Mouse (Mus musculus): ENCODE data around the gene Tifab. TPM values are rescaled to one million over a fixed set of nuclear protein-coding genes. Genes with fewer than 3 reads are reported as not detected.

Gene Tifab
- total RNA-seq (2014; rRNA removed) (1.1 and 1.2 TPM in 2 replicates), polyA plus RNA-seq (2012; rRNA removed) (1.0 and 1.9 TPM in 2 replicates)

GRCm38 (mm10) chr13:56178416-56179035, at the start of gene Tifab:
Tifab (minus strand) TSS chr13:56178885.
- DNase-seq (ENCODE audit: extremely low read depth, low read depth, low spot score) = peak; percentile 19
- TF ChIP-seq POLR2A (IDR thresholded peaks at IDR 0.05; ENCODE audit: extremely low read depth, insufficient read depth, low read length) (no peak), CTCF (IDR thresholded peaks at IDR 0.05; ENCODE audit: low read depth, low read length) (no peak)
- Histone ChIP-seq H3K36me3 (ENCODE audit: control insufficient read depth, insufficient read depth, low read length) (no peaks in the 10 kb centered on the region), H3K9ac (ENCODE audit: low read depth, low read length) (peak within 1 kb of the TSS; percentile 30; the same call in 1 of the 2 replicates), H3K79me2 (ENCODE audit: control insufficient read depth, insufficient read depth, low read length) (no peaks in the 10 kb centered on the region), H3K4me1 (ENCODE audit: control insufficient read depth, insufficient read depth, low read length) (no peaks in the 10 kb centered on the region), H3K27me3 (ENCODE audit: control insufficient read depth, insufficient read depth, low read length) (no peaks in the 10 kb centered on the region), H3K27ac (replicated peaks; ENCODE audit: insufficient read depth, low read depth, low read length) (peak within 1 kb of the TSS; percentile 49), H3K4me3 (ENCODE audit: insufficient read depth, low read depth, low read length) (peak within 1 kb of the TSS; percentile 52)
- WGBS = 85% methylated on average over 16 of the region's 16 CpGs

- DNase-seq (ENCODE audit: extremely low read depth, low read depth, low spot score) = peak; percentile 13
- Histone ChIP-seq H3K27ac (replicated peaks; ENCODE audit: insufficient read depth, low read depth, low read length) (no peak overlapping the region), H3K27me3 (ENCODE audit: control insufficient read depth, insufficient read depth, low read length) (peaks cover 11% of the 10 kb centered on the region; the same call in 1 of the 2 replicates), H3K4me3 (ENCODE audit: insufficient read depth, low read depth, low read length) (no peak overlapping the region), H3K9ac (ENCODE audit: low read depth, low read length) (no peak overlapping the region), H3K79me2 (ENCODE audit: control insufficient read depth, insufficient read depth, low read length) (no peaks in the 10 kb centered on the region), H3K36me3 (ENCODE audit: control insufficient read depth, insufficient read depth, low read length) (no peaks in the 10 kb centered on the region), H3K4me1 (ENCODE audit: control insufficient read depth, insufficient read depth, low read length) (no peaks in the 10 kb centered on the region)
- WGBS = 20% methylated on average over 10 of the region's 10 CpGs
- no peak for TF ChIP-seq CTCF (IDR thresholded peaks at IDR 0.05; ENCODE audit: low read depth, low read length)
- no peak for TF ChIP-seq POLR2A (IDR thresholded peaks at IDR 0.05; ENCODE audit: extremely low read depth, insufficient read depth, low read length)
Observed at GRCm38 (mm10) chr13:56226175-56226954, 47.7 kb upstream of the Tifab start.

GRCm38 (mm10) chr13:56223625-56224024, 44.9 kb upstream of the Tifab start:
- no peak overlapping the region for H3K4me3 ChIP-seq (ENCODE audit: insufficient read depth, low read depth, low read length)
- H3K27ac ChIP-seq (replicated peaks; ENCODE audit: insufficient read depth, low read depth, low read length) = no peak overlapping the region
- no peaks in the 10 kb centered on the region for H3K36me3 ChIP-seq (ENCODE audit: control insufficient read depth, insufficient read depth, low read length)
- no peaks in the 10 kb centered on the region for H3K79me2 ChIP-seq (ENCODE audit: control insufficient read depth, insufficient read depth, low read length)
- no peak for DNase-seq (ENCODE audit: extremely low read depth, low read depth, low spot score)
- WGBS = 12% methylated on average over 21 of the region's 21 CpGs
- H3K4me1 ChIP-seq (ENCODE audit: control insufficient read depth, insufficient read depth, low read length) = no peaks in the 10 kb centered on the region
- H3K9ac ChIP-seq (ENCODE audit: low read depth, low read length) = no peak overlapping the region
- peaks cover 15% of the 10 kb centered on the region; the same call in 1 of the 2 replicates for H3K27me3 ChIP-seq (ENCODE audit: control insufficient read depth, insufficient read depth, low read length)
- no peak for TF ChIP-seq POLR2A (IDR thresholded peaks at IDR 0.05; ENCODE audit: extremely low read depth, insufficient read depth, low read length)
- TF ChIP-seq CTCF (IDR thresholded peaks at IDR 0.05; ENCODE audit: low read depth, low read length) = no peak

- DNase-seq (ENCODE audit: extremely low read depth, low read depth, low spot score) = no peak
- no peaks in the 10 kb centered on the region for H3K79me2 ChIP-seq (ENCODE audit: control insufficient read depth, insufficient read depth, low read length)
- H3K9ac ChIP-seq (ENCODE audit: low read depth, low read length) = no peak overlapping the region
- no peaks in the 10 kb centered on the region for H3K4me1 ChIP-seq (ENCODE audit: control insufficient read depth, insufficient read depth, low read length)
- TF ChIP-seq POLR2A (IDR thresholded peaks at IDR 0.05; ENCODE audit: extremely low read depth, insufficient read depth, low read length) = no peak
- TF ChIP-seq CTCF (IDR thresholded peaks at IDR 0.05; ENCODE audit: low read depth, low read length) = no peak
- no peak overlapping the region for H3K4me3 ChIP-seq (ENCODE audit: insufficient read depth, low read depth, low read length)
- peaks cover 15% of the 10 kb centered on the region; the same call in 1 of the 2 replicates for H3K27me3 ChIP-seq (ENCODE audit: control insufficient read depth, insufficient read depth, low read length)
- H3K27ac ChIP-seq (replicated peaks; ENCODE audit: insufficient read depth, low read depth, low read length) = no peak overlapping the region
- 3% methylated on average over 4 of the region's 4 CpGs for WGBS
- no peaks in the 10 kb centered on the region for H3K36me3 ChIP-seq (ENCODE audit: control insufficient read depth, insufficient read depth, low read length)
Observed at GRCm38 (mm10) chr13:56222849-56223246, 44.2 kb upstream of the Tifab start.

GRCm38 (mm10) chr13:56221995-56222848, 43.5 kb upstream of the Tifab start:
- no peak overlapping the region for H3K9ac ChIP-seq (ENCODE audit: low read depth, low read length)
- no peak overlapping the region for H3K4me3 ChIP-seq (ENCODE audit: insufficient read depth, low read depth, low read length)
- H3K27me3 ChIP-seq (ENCODE audit: control insufficient read depth, insufficient read depth, low read length) = peaks cover 15% of the 10 kb centered on the region; the same call in 1 of the 2 replicates
- no peaks in the 10 kb centered on the region for H3K4me1 ChIP-seq (ENCODE audit: control insufficient read depth, insufficient read depth, low read length)
- TF ChIP-seq CTCF (IDR thresholded peaks at IDR 0.05; ENCODE audit: low read depth, low read length) = no peak
- no peak for TF ChIP-seq POLR2A (IDR thresholded peaks at IDR 0.05; ENCODE audit: extremely low read depth, insufficient read depth, low read length)
- DNase-seq (ENCODE audit: extremely low read depth, low read depth, low spot score) = no peak
- WGBS = 4% methylated on average over 50 of the region's 50 CpGs
- H3K27ac ChIP-seq (replicated peaks; ENCODE audit: insufficient read depth, low read depth, low read length) = no peak overlapping the region
- H3K36me3 ChIP-seq (ENCODE audit: control insufficient read depth, insufficient read depth, low read length) = no peaks in the 10 kb centered on the region
- H3K79me2 ChIP-seq (ENCODE audit: control insufficient read depth, insufficient read depth, low read length) = no peaks in the 10 kb centered on the region

Measured in liver, adult 2 months (tissue).